Comparison of ENCODE assay signal across 19 mouse cellular contexts in the genomic region with DNA sequence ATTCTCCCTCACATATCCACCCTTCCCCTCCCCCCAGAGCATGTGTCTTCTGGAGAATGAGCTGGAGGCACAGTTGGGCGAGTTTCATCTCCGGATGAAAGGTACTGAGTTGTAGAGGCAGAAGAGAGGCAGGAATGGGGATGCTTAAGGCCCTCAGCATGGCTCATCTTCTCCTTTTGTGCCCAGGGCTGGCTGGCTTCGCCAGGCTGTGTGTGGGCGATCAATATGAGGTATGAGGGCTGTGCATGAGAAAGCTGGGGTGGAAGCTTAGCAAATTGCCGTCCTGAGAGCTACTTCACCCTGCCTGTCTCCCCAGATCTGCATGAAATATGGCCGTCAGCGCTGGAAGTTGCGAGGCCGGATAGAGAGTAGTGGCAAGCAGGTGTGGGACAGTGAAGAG. TPM values are rescaled to one million over a fixed set of nuclear protein-coding genes. Genes with fewer than 3 reads are reported as not detected.
A peak's percentile ranks its signal among the peaks of the same experiment; 100 is the strongest.
DNase-seq lines count a peak whose midpoint lies in the region.
"Had no signal": no experiment of that assay in that cellular context is flagged by ENCODE, and none has a peak within 500 bp of the region (broad histone marks: within the 10 kb centered on the region; RNA-seq: fewer than 3 reads in every experiment).

No protein-coding gene starts in this region.

- peak; percentile 68 for DNase-seq in layer of hippocampus, adult 11-12 months (ENCODE audit: low spot score)
- no peak for DNase-seq in layer of hippocampus, postnatal 14 days (ENCODE audit: low spot score in 2 of 2)
- DNase-seq in right cerebral cortex, adult 18-20 months, result peak; percentile 76
- no peak for DNase-seq in right cerebral cortex, postnatal 10 days (ENCODE audit: low spot score in 2 of 2)
- DNase-seq in layer of hippocampus, adult 9-11 months, result peak; percentile 84
- peak; percentile 62 for DNase-seq in telencephalon, adult 2 months (ENCODE audit: low read depth, low spot score)
- DNase-seq in cerebellum, postnatal 4 days (ENCODE audit: low spot score in 2 of 2), result no peak
- DNase-seq: adrenal gland, adult 2 months; adrenal gland, postnatal 14 days; cerebellum, adult 11-12 months; cerebellum, adult 8-10 months; cerebellum, postnatal 10 days; cerebellum, postnatal 36 days; gastrocnemius, postnatal 25 days; heart, adult 2 months had no signal

RNA-seq across cellular contexts. Expression of a gene that starts 10.9 kb away (rescaled TPM):
- total RNA-seq in layer of hippocampus, postnatal 14 days (2021), result 10 to 100 TPM; 81.6 to 86.9 TPM

RNA-seq across cellular contexts. Expression of a gene that starts 20.4 kb away (rescaled TPM):
- total RNA-seq in layer of hippocampus, postnatal 14 days (2021), result 10 to 100 TPM; 60.4 to 64.1 TPM

RNA-seq across cellular contexts. Expression of a gene that starts 21.3 kb away (rescaled TPM):
- total RNA-seq in layer of hippocampus, postnatal 14 days (2021), result not detected
- total RNA-seq: gastrocnemius, adult 8-10 months; heart, adult 2 months; heart, postnatal 25 days; hematopoietic stem cell, adult 5-6 weeks; MEL had no signal

RNA-seq across cellular contexts. Expression of a gene that starts 50.1 kb away (rescaled TPM):
- total RNA-seq in layer of hippocampus, postnatal 14 days (2021), result 100 to 1,000 TPM; 321 to 323 TPM

Comparison
In these comparisons a context has a peak if more than half of its experiments do, and no peak if none do; other contexts are left out.
1. DNase-seq: peak in layer of hippocampus, adult 11-12 months (single experiment), right cerebral cortex, adult 18-20 months (single experiment), layer of hippocampus, adult 9-11 months (single experiment) and telencephalon, adult 2 months (single experiment); none in layer of hippocampus, postnatal 14 days (0 of 2), right cerebral cortex, postnatal 10 days (0 of 2) and cerebellum, postnatal 4 days (0 of 2).